Mouse (Mus musculus): ENCODE measurements around the gene Pou2f2.

Gene Pou2f2

GRCm38 (mm10) chr7:25105411-25106160 is 73.9 kb downstream of the Pou2f2 start:
- peak; percentile 64 to 73 for DNase-seq (ENCODE audit: low spot score in 2 of 2)

GRCm38 (mm10) chr7:25099581-25099980 is 79.9 kb downstream of the Pou2f2 start:
- no peak for DNase-seq (ENCODE audit: low spot score in 2 of 2)

GRCm38 (mm10) chr7:25098169-25098568 is 81.4 kb downstream of the Pou2f2 start:
- DNase-seq (ENCODE audit: low spot score in 2 of 2), result no peak

- DNase-seq (ENCODE audit: low spot score in 2 of 2), result no peak
These were observed 89.7 kb downstream of the Pou2f2 start for GRCm38 (mm10) chr7:25089875-25090274.

GRCm38 (mm10) chr7:25088968-25089367 is 90.6 kb downstream of the Pou2f2 start:
- DNase-seq (ENCODE audit: low spot score in 2 of 2), result no peak

GRCm38 (mm10) chr7:25088531-25088930 is 91.0 kb downstream of the Pou2f2 start:
- no peak for DNase-seq (ENCODE audit: low spot score in 2 of 2)

GRCm38 (mm10) chr7:25087972-25088371 is 91.6 kb downstream of the Pou2f2 start:
- no peak for DNase-seq (ENCODE audit: low spot score in 2 of 2)

GRCm38 (mm10) chr7:25087256-25087912 is 92.1 kb downstream of the Pou2f2 start:
- DNase-seq (ENCODE audit: low spot score in 2 of 2), result no peak

- DNase-seq (ENCODE audit: low spot score in 2 of 2), result no peak
These were observed 92.9 kb downstream of the Pou2f2 start for GRCm38 (mm10) chr7:25086656-25087055.

- no peak for DNase-seq (ENCODE audit: low spot score in 2 of 2)
These were observed 94.9 kb downstream of the Pou2f2 start for GRCm38 (mm10) chr7:25084621-25085020.

GRCm38 (mm10) chr7:25082510-25082909 is 97.0 kb downstream of the Pou2f2 start:
- DNase-seq (ENCODE audit: low spot score in 2 of 2), result no peak

- DNase-seq (ENCODE audit: low spot score in 2 of 2), result no peak
These were observed 99.1 kb downstream of the Pou2f2 start for GRCm38 (mm10) chr7:25080431-25080830.

GRCm38 (mm10) chr7:25079496-25080026 is 100.0 kb downstream of the Pou2f2 start:
- DNase-seq (ENCODE audit: low spot score in 2 of 2), result no peak

- no peak for DNase-seq (ENCODE audit: low spot score in 2 of 2)
These were observed 102.1 kb downstream of the Pou2f2 start for GRCm38 (mm10) chr7:25077414-25077755.

GRCm38 (mm10) chr7:25076663-25077413 is 102.7 kb downstream of the Pou2f2 start:
- DNase-seq (ENCODE audit: low spot score in 2 of 2), result peak; percentile 97 to 99

- no peak for DNase-seq (ENCODE audit: low spot score in 2 of 2)
These were observed 103.2 kb downstream of the Pou2f2 start for GRCm38 (mm10) chr7:25076296-25076662.

- peak; percentile 56 to 80 for DNase-seq (ENCODE audit: low spot score in 2 of 2)
These were observed 105.6 kb downstream of the Pou2f2 start for GRCm38 (mm10) chr7:25073924-25074323.

GRCm38 (mm10) chr7:25072716-25073390 is 106.7 kb downstream of the Pou2f2 start:
- peak in 1 of 2 experiments; percentile 72 for DNase-seq (ENCODE audit: low spot score in 2 of 2)

- no peak for DNase-seq (ENCODE audit: low spot score in 2 of 2)
These were observed 107.4 kb downstream of the Pou2f2 start, which contains the start of the genes Grik5 and Zfp574 for GRCm38 (mm10) chr7:25071979-25072715. TSS of gene Grik5 (minus strand) at chr7:25072346. TSS of gene Zfp574 (plus strand) at chr7:25072567.

GRCm38 (mm10) chr7:25068724-25069123 is 110.8 kb downstream of the Pou2f2 start:
- peak; percentile 60 to 65 for DNase-seq (ENCODE audit: low spot score in 2 of 2)

Measured in frontal cortex, postnatal 14 days (tissue).